Mouse (Mus musculus) C3H10T1/2 (cell line): ENCODE data around the gene Sbf2. TPM values are rescaled to one million over a fixed set of nuclear protein-coding genes. Genes with fewer than 3 reads are reported as not detected.

Experiments
- polyA plus RNA-seq, 2 experiments: library from polyadenylated mRNA; unstranded; fragments of >200 nt; fragmentation: generic; extraction: Trizol; gene quantifications; one replicate each; pipeline ENCODE4 v1.2.1; 2012; ENCODE audit warnings: missing spikeins in 2 of 2

The Sbf2 gene
- 1 to 10 TPM in 1 of 2 experiments, under 1 TPM in 1; 0.50 to 7.3 TPM for polyA plus RNA-seq

GRCm38 (mm10) chr7:110614133-110615063 lies at the start of gene Sbf2:
TSS of gene Sbf2 (minus strand) at chr7:110614922.

GRCm38 (mm10) chr7:110627486-110628272 lies 13.0 kb upstream of the Sbf2 start, which contains the start of gene Adm:
TSS of gene Adm (plus strand) at chr7:110627661.

Other genes starting within 250 kb of the Sbf2 start
- gene Adm, start 12.7 kb upstream of the Sbf2 start, polyA plus RNA-seq, result 1 to 10 TPM in 1 of 2 experiments, under 1 TPM in 1; 0.04 to 1.2 TPM
- gene Ampd3, start 153.3 kb upstream of the Sbf2 start, polyA plus RNA-seq, result 1 to 10 TPM; 1.1 to 6.8 TPM
- 10 to 100 TPM in 1 of 2 experiments, 1 to 10 TPM in 1; 4.3 to 10.5 TPM for gene Rnf141, start 229.5 kb upstream of the Sbf2 start, polyA plus RNA-seq
- gene Lyve1, start 248.3 kb upstream of the Sbf2 start, polyA plus RNA-seq, result not detected